Mouse (Mus musculus) midbrain, embryonic 11.5 days (tissue): ENCODE data around the gene Foxd4. TPM values are rescaled to one million over a fixed set of nuclear protein-coding genes. Genes with fewer than 3 reads are reported as not detected.

Source experiments
- ATAC-seq: fragments of 200-750 bp; cut with Nextera tagmentation; 2 replicates; pipeline ENCODE4 v1.8.0; 2017; ENCODE audit warnings: moderate TSS enrichment, moderate library complexity; ENCODE audit not compliant: low FRiP score
- DNase-seq: peaks from one replicate; pipeline ENCODE4 v3.0.0; 2015; ENCODE audit warnings: low spot score; ENCODE audit errors: missing footprints
- H3K27ac ChIP-seq: fragments of 300-500 bp; sonication (generic); 2 replicates; pipeline ENCODE4 v1.5.1; 2014; ENCODE audit warnings: low read depth, low read length
- H3K27me3 ChIP-seq: fragments of 300-500 bp; sonication (generic); 2 replicates; pipeline ENCODE4 v1.6.1; 2014; ENCODE audit warnings: mild to moderate bottlenecking, low read length, moderate library complexity, mixed read lengths; ENCODE audit not compliant: control insufficient read depth, insufficient read depth
- H3K36me3 ChIP-seq: fragments of 300-500 bp; sonication (generic); 2 replicates; pipeline ENCODE4 v1.6.1; 2014; ENCODE audit warnings: mild to moderate bottlenecking, low read length, moderate library complexity, mixed read lengths; ENCODE audit not compliant: control insufficient read depth, insufficient read depth
- H3K4me1 ChIP-seq: fragments of 300-500 bp; sonication (generic); 2 replicates; pipeline ENCODE4 v1.6.1; 2014; ENCODE audit warnings: low read length; ENCODE audit not compliant: control insufficient read depth, insufficient read depth
- H3K4me2 ChIP-seq: fragments of 300-500 bp; sonication (generic); 2 replicates; pipeline ENCODE4 v1.6.1; 2014; ENCODE audit warnings: mild to moderate bottlenecking, moderate library complexity
- H3K4me3 ChIP-seq: fragments of 300-500 bp; sonication (generic); 2 replicates; pipeline ENCODE4 v1.5.1; 2014; ENCODE audit warnings: low read depth, low read length
- H3K9ac ChIP-seq: fragments of 300-500 bp; sonication (generic); 2 replicates; pipeline ENCODE4 v1.6.1; 2014; ENCODE audit warnings: low read length
- H3K9me3 ChIP-seq: fragments of 300-500 bp; sonication (generic); 2 replicates; pipeline ENCODE4 v1.6.1; 2016; ENCODE audit warnings: low read length; ENCODE audit not compliant: control insufficient read depth
- WGBS: fragments of 180-500 bp; shearing (Covaris S2); extraction: QIAGEN DNeasy Blood & Tissue Kit; methylation state at CpG from one replicate; pipeline ENCODE4 v1.1.7; 2014; 5-methylcytosine and 5-hydroxymethylcytosine counted together
- microRNA-seq: library from miRNA; unstranded; fragments of <30 nt; microRNA quantifications from one replicate; pipeline ENCODE4, GENCODE M21; 2017
- polyA plus RNA-seq: library from polyadenylated mRNA; unstranded; fragments of >200 nt; fragmentation: Nextera tagmentation; extraction: Ambion mirVana; gene quantifications from 2 replicates; pipeline ENCODE4 v1.2.1, GENCODE M21; 2014

The Foxd4 gene
- polyA plus RNA-seq, 1 experiment from 2014 or later = 0.87 TPM

GRCm38 (mm10) chr19:24851456-24852315, 49.3 kb downstream of the Foxd4 start:
- DNase-seq = peak; percentile 75
- no peak for ATAC-seq
- Histone ChIP-seq H3K36me3 (no peaks in the 10 kb centered on the region), H3K9me3 (no peaks in the 10 kb centered on the region), H3K27me3 (no peaks in the 10 kb centered on the region), H3K4me1 (peaks cover 5% of the 10 kb centered on the region; the same call in 1 of the 2 replicates), H3K9ac (no peak overlapping the region), H3K27ac (no peak overlapping the region), H3K4me2 (no peak overlapping the region), H3K4me3 (no peak overlapping the region)
- 89% methylated on average over 21 of the region's 21 CpGs for WGBS

Small RNA genes within 50 kb of the gene (microRNA-seq; reads per million reads assigned to microRNA genes)
- not detected for gene Mir3084-1

Other genes with a start within 250 kb of the Foxd4 start
- 0.29 and 0.58 TPM in 2 replicates for gene Tmem252, start 227.2 kb downstream of the Foxd4 start, polyA plus RNA-seq
- gene Pgm5, start 39.3 kb downstream of the Foxd4 start, polyA plus RNA-seq = 0.19 and 0.46 TPM in 2 replicates
- 270 and 273 TPM in 2 replicates for gene Gm10053, start 25.5 kb downstream of the Foxd4 start, polyA plus RNA-seq
- gene Cbwd1, start 60.4 kb upstream of the Foxd4 start, polyA plus RNA-seq = 22.9 and 25.3 TPM in 2 replicates
- 0.98 and 1.7 TPM in 2 replicates for gene Dock8, start 98.3 kb upstream of the Foxd4 start, polyA plus RNA-seq